Mouse (Mus musculus) kidney, adult 18-20 months (tissue): ENCODE measurements around the gene Kdm4a.

Experiments used
- DNase-seq: peaks from one replicate; pipeline ENCODE4 v3.0.0; 2021

Gene Kdm4a

GRCm38 (mm10) chr4:118179467-118180300, at the start of gene Kdm4a:
Gene Kdm4a, minus strand, starts transcription at chr4:118180043.
- peak; percentile 93 for DNase-seq

GRCm38 (mm10) chr4:118229035-118229770, 49.4 kb upstream of the Kdm4a start:
- no peak for DNase-seq

GRCm38 (mm10) chr4:118227398-118227797, 47.6 kb upstream of the Kdm4a start:
- DNase-seq, result no peak

- peak; percentile 49 for DNase-seq
Observed at GRCm38 (mm10) chr4:118221261-118221660, 41.4 kb upstream of the Kdm4a start.

GRCm38 (mm10) chr4:118220756-118221155, 40.9 kb upstream of the Kdm4a start:
- DNase-seq, result peak; percentile 30

- DNase-seq, result no peak
Observed at GRCm38 (mm10) chr4:118219487-118219886, 39.6 kb upstream of the Kdm4a start.

- DNase-seq, result peak; percentile 62
Observed at GRCm38 (mm10) chr4:118218521-118218920, 38.7 kb upstream of the Kdm4a start.

- DNase-seq, result peak; percentile 76
Observed at GRCm38 (mm10) chr4:118216726-118217595, 37.1 kb upstream of the Kdm4a start.

GRCm38 (mm10) chr4:118214891-118215290, 35.0 kb upstream of the Kdm4a start:
- no peak for DNase-seq

- no peak for DNase-seq
Observed at GRCm38 (mm10) chr4:118206918-118207640, 27.2 kb upstream of the Kdm4a start.

- no peak for DNase-seq
Observed at GRCm38 (mm10) chr4:118205906-118206305, 26.1 kb upstream of the Kdm4a start.

GRCm38 (mm10) chr4:118199093-118199492, 19.2 kb upstream of the Kdm4a start:
- no peak for DNase-seq

GRCm38 (mm10) chr4:118198606-118199005, 18.8 kb upstream of the Kdm4a start:
- DNase-seq, result no peak

- no peak for DNase-seq
Observed at GRCm38 (mm10) chr4:118196185-118196584, 16.3 kb upstream of the Kdm4a start.

- no peak for DNase-seq
Observed at GRCm38 (mm10) chr4:118180301-118181080, 648 bp upstream of the Kdm4a start.

GRCm38 (mm10) chr4:118178952-118179466, 834 bp downstream of the Kdm4a start:
- DNase-seq, result no peak

- no peak for DNase-seq
Observed at GRCm38 (mm10) chr4:118172461-118172860, 7.4 kb downstream of the Kdm4a start.

- DNase-seq, result peak; percentile 23
Observed at GRCm38 (mm10) chr4:118171006-118171405, 8.8 kb downstream of the Kdm4a start.

GRCm38 (mm10) chr4:118162123-118162522, 17.7 kb downstream of the Kdm4a start:
- no peak for DNase-seq

GRCm38 (mm10) chr4:118157666-118158065, 22.2 kb downstream of the Kdm4a start:
- no peak for DNase-seq

- no peak for DNase-seq
Observed at GRCm38 (mm10) chr4:118156559-118156958, 23.3 kb downstream of the Kdm4a start.
